Mouse (Mus musculus) liver, postnatal 0 days (tissue): ENCODE measurements around the gene Slc7a6os. TPM values are rescaled to one million over a fixed set of nuclear protein-coding genes. Genes with fewer than 3 reads are reported as not detected.

Experiments
- ATAC-seq: fragments of 200-750 bp; cut with Nextera tagmentation; 2 replicates; pipeline ENCODE4 v1.8.0; 2017; ENCODE audit warnings: mild to moderate bottlenecking, moderate library complexity
- DNase-seq: peaks from one replicate; pipeline ENCODE4 v3.0.0-alpha.2; 2016
- H3K27ac ChIP-seq: fragments of 300-500 bp; sonication (generic); 2 replicates; pipeline ENCODE4 v1.5.1; 2014; ENCODE audit warnings: antibody characterized with exemption, moderate library complexity, mild to moderate bottlenecking, low read depth
- H3K27me3 ChIP-seq: fragments of 300-500 bp; sonication (generic); 2 replicates; pipeline ENCODE4 v1.6.1; 2014; ENCODE audit warnings: low read length, control low read depth, mixed read lengths; ENCODE audit not compliant: insufficient read depth
- H3K36me3 ChIP-seq: fragments of 300-500 bp; sonication (generic); replicated peaks from 2 replicates; pipeline ENCODE4 v1.6.1; 2014; ENCODE audit warnings: mild to moderate bottlenecking, control low read depth, low read length, moderate library complexity, mixed read lengths; ENCODE audit not compliant: insufficient read depth
- H3K4me1 ChIP-seq: fragments of 300-500 bp; sonication (generic); 2 replicates; pipeline ENCODE4 v1.6.1; 2014; ENCODE audit warnings: antibody characterized with exemption, mild to moderate bottlenecking, control low read depth; ENCODE audit not compliant: insufficient read depth
- H3K4me2 ChIP-seq: fragments of 300-500 bp; sonication (generic); 2 replicates; pipeline ENCODE4 v1.6.1; 2014; ENCODE audit warnings: low read depth, mild to moderate bottlenecking, low read length, moderate library complexity, mixed read lengths
- H3K4me3 ChIP-seq: fragments of 300-500 bp; sonication (generic); 2 replicates; pipeline ENCODE4 v1.5.1; 2014; ENCODE audit warnings: low read depth, low read length
- H3K9ac ChIP-seq: fragments of 300-500 bp; sonication (generic); replicated peaks from 2 replicates; pipeline ENCODE4 v1.6.1; 2014; ENCODE audit warnings: mild to moderate bottlenecking, moderate library complexity
- H3K9me3 ChIP-seq: fragments of 300-500 bp; sonication (generic); 2 replicates; pipeline ENCODE4 v1.6.1; 2016; ENCODE audit warnings: mild to moderate bottlenecking, control low read depth, low read length, mixed read lengths
- CTCF ChIP-seq: sonication (generic); IDR thresholded peaks from 2 replicates; pipeline ENCODE4 v1.5.1; 2016; ENCODE audit warnings: antibody characterized with exemption, low read depth
- EP300 ChIP-seq: IDR thresholded peaks from 2 replicates; pipeline ENCODE4 v1.6.1; 2016; ENCODE audit warnings: antibody characterized with exemption, low read depth, mild to moderate bottlenecking
- WGBS: fragments of 180-500 bp; shearing (Covaris S2); extraction: QIAGEN DNeasy Blood & Tissue Kit; methylation state at CpG from one replicate; pipeline ENCODE4 v1.1.7; 2014; ENCODE audit not compliant: insufficient replicate concordance; 5-methylcytosine and 5-hydroxymethylcytosine counted together
- polyA plus RNA-seq: library from polyadenylated mRNA; unstranded; fragments of >200 nt; fragmentation: Nextera tagmentation; extraction: Ambion mirVana; gene quantifications from 2 replicates; pipeline ENCODE4 v1.2.1, GENCODE M21; 2015

The Slc7a6os gene
- polyA plus RNA-seq, 1 experiment from 2014 or later = 12.1 TPM

- WGBS = 31% methylated on average over 4 of the region's 4 CpGs
- ATAC-seq = no peak
- no peak for DNase-seq
- Histone ChIP-seq H3K27ac (no peak overlapping the region), H3K36me3 (0 out of 2 replicates have a peak, but pooled peaks cover 5% of the 10 kb centered on the region), H3K27me3 (no peaks in the 10 kb centered on the region), H3K4me2 (peak overlapping the region; percentile 1; the same call in 1 of the 2 replicates), H3K9ac (no peak overlapping the region), H3K4me1 (peaks cover 10% of the 10 kb centered on the region; the same call in 1 of the 2 replicates), H3K4me3 (no peak overlapping the region), H3K9me3 (no peaks in the 10 kb centered on the region)
- TF ChIP-seq CTCF = no peak
- TF ChIP-seq EP300 = no peak
Measured at GRCm38 (mm10) chr8:106152876-106153275, 57.9 kb downstream of the Slc7a6os start.

GRCm38 (mm10) chr8:106151041-106151440, 59.7 kb downstream of the Slc7a6os start:
- no peak for ATAC-seq
- Histone ChIP-seq H3K27me3 (no peaks in the 10 kb centered on the region), H3K4me3 (peak overlapping the region; percentile 64), H3K4me2 (peak overlapping the region; percentile 84), H3K9me3 (no peaks in the 10 kb centered on the region), H3K36me3 (0 out of 2 replicates have a peak, but pooled peaks cover under 1% of the 10 kb centered on the region), H3K9ac (0 out of 2 replicates have a peak overlapping the region, but pooled peaks have one; percentile 45), H3K4me1 (peaks cover 10% of the 10 kb centered on the region; the same call in 1 of the 2 replicates), H3K27ac (0 out of 2 replicates have a peak overlapping the region, but pooled peaks have one; percentile 79)
- 70% methylated on average over 9 of the region's 9 CpGs for WGBS
- no peak for TF ChIP-seq EP300
- TF ChIP-seq CTCF = no peak
- DNase-seq = no peak

Other genes starting within 250 kb of the Slc7a6os start
- 5.1 and 5.2 TPM in 2 replicates for gene Slc12a4, start 244.8 kb downstream of the Slc7a6os start, polyA plus RNA-seq
- gene Dpep3, start 231.5 kb downstream of the Slc7a6os start, polyA plus RNA-seq = not detected in 2 replicates
- 8.2 and 9.5 TPM in 2 replicates for gene Dus2, start 219.6 kb downstream of the Slc7a6os start, polyA plus RNA-seq
- gene Dpep2nb, start 205.0 kb downstream of the Slc7a6os start, polyA plus RNA-seq = not detected in 2 replicates
- 13.0 and 14.7 TPM in 2 replicates for gene Ddx28, start 199.1 kb downstream of the Slc7a6os start, polyA plus RNA-seq
- gene Nfatc3, start 152.1 kb downstream of the Slc7a6os start, polyA plus RNA-seq = 2.3 TPM in 2 replicates
- gene Esrp2, start 74.0 kb downstream of the Slc7a6os start, polyA plus RNA-seq = 24.0 and 26.7 TPM in 2 replicates
- gene Pla2g15, start 60.5 kb downstream of the Slc7a6os start, polyA plus RNA-seq = 7.2 and 7.7 TPM in 2 replicates
- gene Slc7a6, start 42.1 kb downstream of the Slc7a6os start, polyA plus RNA-seq = 2.6 and 3.2 TPM in 2 replicates
- 10.4 and 11.0 TPM in 2 replicates for gene Prmt7, start within 50 bp of the Slc7a6os start, polyA plus RNA-seq
- gene Smpd3, start 127.1 kb upstream of the Slc7a6os start, polyA plus RNA-seq = 1.2 and 1.3 TPM in 2 replicates
- gene Zfp90, start 204.4 kb upstream of the Slc7a6os start, polyA plus RNA-seq = 2.8 and 2.9 TPM in 2 replicates